9 mouse cellular contexts compared by ENCODE assay signal in genomic region chr7:43796355-43796754, GRCm38 (mm10). TPM values are rescaled to one million over a fixed set of nuclear protein-coding genes. Genes with fewer than 3 reads are reported as not detected.
DNase-seq lines count a peak whose midpoint lies in the region; ATAC-seq lines count a peak whose summit lies in the region.
"Had no signal": no experiment of that assay in that cellular context is flagged by ENCODE, and none has a peak within 500 bp of the region (broad histone marks: within the 10 kb centered on the region; RNA-seq: fewer than 3 reads in every experiment).

No protein-coding gene starts in this region.

- H3K36me3 ChIP-seq in lung, embryonic 16.5 days (ENCODE audit: control insufficient read depth, insufficient read depth, low read length): no peaks in the 10 kb centered on the region
- no peaks in the 10 kb centered on the region for H3K36me3 ChIP-seq in forebrain, embryonic 13.5 days (ENCODE audit: poor library complexity, severe bottlenecking)
- H3K36me3 ChIP-seq in limb, embryonic 12.5 days: no peaks in the 10 kb centered on the region
- no peaks in the 10 kb centered on the region for H3K36me3 ChIP-seq in stomach, embryonic 14.5 days (ENCODE audit: control insufficient read depth, insufficient read depth, low read length)

- peak overlapping the region; percentile 62 for H3K4me3 ChIP-seq in lung, embryonic 16.5 days (ENCODE audit: low read length)
- peak overlapping the region; percentile 47 for H3K4me3 ChIP-seq in forebrain, embryonic 13.5 days
- H3K4me3 ChIP-seq in limb, embryonic 12.5 days (replicated peaks): peak overlapping the region; percentile 52
- peak overlapping the region; percentile 49 for H3K4me3 ChIP-seq in stomach, embryonic 14.5 days (ENCODE audit: low read depth, low read length)

- peaks cover 16% of the 10 kb centered on the region for H3K4me1 ChIP-seq in lung, embryonic 16.5 days (replicated peaks; ENCODE audit: control insufficient read depth, insufficient read depth, low read length)
- H3K4me1 ChIP-seq in forebrain, embryonic 13.5 days: peaks cover 11% of the 10 kb centered on the region
- H3K4me1 ChIP-seq in limb, embryonic 12.5 days (replicated peaks): peaks cover 7% of the 10 kb centered on the region; the same call in 1 of the 2 replicates
- H3K4me1 ChIP-seq in stomach, embryonic 14.5 days (ENCODE audit: control insufficient read depth, insufficient read depth, low read length): peaks cover 4% of the 10 kb centered on the region; the same call in 1 of the 2 replicates

- DNase-seq in lung, postnatal 14 days: no peak
- DNase-seq in MN1 (ENCODE audit: low spot score): no peak
- DNase-seq in adrenal gland, postnatal 36 days: no peak
- no peak for DNase-seq in left cerebral cortex, adult 8-10 months (ENCODE audit: low spot score in 2 of 2)

- peak overlapping the region; percentile 62 for H3K9ac ChIP-seq in lung, embryonic 16.5 days (ENCODE audit: low read length)
- H3K9ac ChIP-seq in forebrain, embryonic 13.5 days: no peak overlapping the region
- H3K9ac ChIP-seq in limb, embryonic 12.5 days (replicated peaks): no peak overlapping the region
- H3K9ac ChIP-seq in stomach, embryonic 14.5 days (replicated peaks; ENCODE audit: low read depth, low read length): no peak overlapping the region

- no peak overlapping the region for H3K27ac ChIP-seq in lung, embryonic 16.5 days (ENCODE audit: low read length)
- no peak overlapping the region for H3K27ac ChIP-seq in forebrain, embryonic 13.5 days
- no peak overlapping the region for H3K27ac ChIP-seq in limb, embryonic 12.5 days
- H3K27ac ChIP-seq in stomach, embryonic 14.5 days (ENCODE audit: low read length): no peak overlapping the region

- H3K9me3 ChIP-seq in lung, embryonic 16.5 days (ENCODE audit: control insufficient read depth, low read length): no peaks in the 10 kb centered on the region
- no peaks in the 10 kb centered on the region for H3K9me3 ChIP-seq in forebrain, embryonic 13.5 days (replicated peaks)
- H3K9me3 ChIP-seq in limb, embryonic 12.5 days: no peaks in the 10 kb centered on the region
- H3K9me3 ChIP-seq in stomach, embryonic 14.5 days (ENCODE audit: control insufficient read depth, low read depth, low read length): no peaks in the 10 kb centered on the region

- 0 out of 2 replicates have a peak, but pooled peaks cover 5% of the 10 kb centered on the region for H3K27me3 ChIP-seq in lung, embryonic 16.5 days (ENCODE audit: control insufficient read depth, insufficient read depth, low read depth, low read length)
- H3K27me3 ChIP-seq in forebrain, embryonic 13.5 days: peaks cover 41% of the 10 kb centered on the region
- H3K27me3 ChIP-seq in limb, embryonic 12.5 days: peaks cover 59% of the 10 kb centered on the region
- 0 out of 2 replicates have a peak, but pooled peaks cover 3% of the 10 kb centered on the region for H3K27me3 ChIP-seq in stomach, embryonic 14.5 days (ENCODE audit: control insufficient read depth, insufficient read depth, low read length)

- peak overlapping the region; percentile 87 for H3K4me2 ChIP-seq in lung, embryonic 16.5 days (ENCODE audit: low read depth, low read length)
- peak overlapping the region; percentile 78 for H3K4me2 ChIP-seq in forebrain, embryonic 13.5 days
- peak overlapping the region; percentile 76 for H3K4me2 ChIP-seq in limb, embryonic 12.5 days
- peak overlapping the region; percentile 83 for H3K4me2 ChIP-seq in stomach, embryonic 14.5 days (replicated peaks; ENCODE audit: low read depth, low read length)

- 4% methylated on average over 8 of the region's 8 CpGs for WGBS in lung, embryonic 16.5 days
- WGBS in forebrain, embryonic 13.5 days: 4% methylated on average over 8 of the region's 8 CpGs
- WGBS in limb, embryonic 12.5 days: 7% methylated on average over 8 of the region's 8 CpGs
- 9% methylated on average over 8 of the region's 8 CpGs for WGBS in stomach, embryonic 14.5 days

- ATAC-seq in lung, embryonic 16.5 days (ENCODE audit: low read depth): peak; percentile 41; the same call in 1 of the 2 replicates
- ATAC-seq in forebrain, embryonic 13.5 days: no peak
- no peak for ATAC-seq in limb, embryonic 12.5 days (ENCODE audit: insufficient number of reproducible peaks, insufficient read depth, low FRiP score, low TSS enrichment, low read depth)
- no peak for ATAC-seq in stomach, embryonic 14.5 days (ENCODE audit: insufficient number of reproducible peaks, insufficient read depth, low FRiP score, low read depth)

RNA-seq across cellular contexts. Expression of gene Klk8, which starts 1.0 kb away (rescaled TPM):
- polyA plus RNA-seq in lung, embryonic 16.5 days (2015; fragmentation: Nextera tagmentation; extraction: Ambion mirVana): 24.2 TPM in 2 replicates
- 4.8 and 5.5 TPM in 2 replicates for polyA plus RNA-seq in forebrain, embryonic 13.5 days (2015; fragmentation: Nextera tagmentation; extraction: Ambion mirVana)
- polyA plus RNA-seq in limb, embryonic 12.5 days (2016; fragmentation: Nextera tagmentation; extraction: Ambion mirVana): 12.7 and 13.4 TPM in 2 replicates
- 28.5 and 39.0 TPM in 2 replicates for polyA plus RNA-seq in stomach, embryonic 14.5 days (2014; fragmentation: Nextera tagmentation; extraction: Ambion mirVana)
- 1 to 10 TPM; 1.1 to 2.3 TPM for total RNA-seq in adrenal gland, postnatal 36 days (2021)
- total RNA-seq in left cerebral cortex, adult 8-10 months (2022): 1 to 10 TPM; 5.2 to 7.4 (median 6.5) TPM

RNA-seq across cellular contexts. Expression of gene Klk9, which starts 4.7 kb away (rescaled TPM):
- polyA plus RNA-seq in lung, embryonic 16.5 days (2015; fragmentation: Nextera tagmentation; extraction: Ambion mirVana): 0.14 and 0.33 TPM in 2 replicates
- polyA plus RNA-seq in forebrain, embryonic 13.5 days (2015; fragmentation: Nextera tagmentation; extraction: Ambion mirVana): not detected in 2 replicates
- 0.14 and 0.19 TPM in 2 replicates for polyA plus RNA-seq in limb, embryonic 12.5 days (2016; fragmentation: Nextera tagmentation; extraction: Ambion mirVana)
- 0.17 TPM in 1 of 2 replicates, not detected in the other for polyA plus RNA-seq in stomach, embryonic 14.5 days (2014; fragmentation: Nextera tagmentation; extraction: Ambion mirVana)
- not detected for total RNA-seq in adrenal gland, postnatal 36 days (2021)
- total RNA-seq in left cerebral cortex, adult 8-10 months (2022): not detected
- polyA plus RNA-seq: frontal cortex, adult 2 months had no signal

RNA-seq across cellular contexts. Expression of gene Klk7, which starts 14.7 kb away (rescaled TPM):
- not detected in 2 replicates for polyA plus RNA-seq in lung, embryonic 16.5 days (2015; fragmentation: Nextera tagmentation; extraction: Ambion mirVana)
- polyA plus RNA-seq in forebrain, embryonic 13.5 days (2015; fragmentation: Nextera tagmentation; extraction: Ambion mirVana): not detected in 2 replicates
- 0.10 TPM in 1 of 2 replicates, not detected in the other for polyA plus RNA-seq in limb, embryonic 12.5 days (2016; fragmentation: Nextera tagmentation; extraction: Ambion mirVana)
- polyA plus RNA-seq in stomach, embryonic 14.5 days (2014; fragmentation: Nextera tagmentation; extraction: Ambion mirVana): not detected in 2 replicates
- not detected for total RNA-seq in adrenal gland, postnatal 36 days (2021)
- not detected for total RNA-seq in left cerebral cortex, adult 8-10 months (2022)
- polyA plus RNA-seq: frontal cortex, adult 2 months had no signal

RNA-seq across cellular contexts. Expression of gene Klk10, which starts 15.5 kb away (rescaled TPM):
- 4.6 and 6.4 TPM in 2 replicates for polyA plus RNA-seq in lung, embryonic 16.5 days (2015; fragmentation: Nextera tagmentation; extraction: Ambion mirVana)
- polyA plus RNA-seq in forebrain, embryonic 13.5 days (2015; fragmentation: Nextera tagmentation; extraction: Ambion mirVana): not detected in 2 replicates
- polyA plus RNA-seq in limb, embryonic 12.5 days (2016; fragmentation: Nextera tagmentation; extraction: Ambion mirVana): 0.35 and 0.41 TPM in 2 replicates
- 3.1 and 3.5 TPM in 2 replicates for polyA plus RNA-seq in stomach, embryonic 14.5 days (2014; fragmentation: Nextera tagmentation; extraction: Ambion mirVana)
- under 1 TPM; 0.23 to 0.33 TPM for total RNA-seq in adrenal gland, postnatal 36 days (2021)
- not detected for total RNA-seq in left cerebral cortex, adult 8-10 months (2022)

RNA-seq across cellular contexts. Expression of gene Klk11, which starts 22.0 kb away (rescaled TPM):
- 0.41 and 0.75 TPM in 2 replicates for polyA plus RNA-seq in lung, embryonic 16.5 days (2015; fragmentation: Nextera tagmentation; extraction: Ambion mirVana)
- polyA plus RNA-seq in forebrain, embryonic 13.5 days (2015; fragmentation: Nextera tagmentation; extraction: Ambion mirVana): not detected in 2 replicates
- not detected in 2 replicates for polyA plus RNA-seq in limb, embryonic 12.5 days (2016; fragmentation: Nextera tagmentation; extraction: Ambion mirVana)
- polyA plus RNA-seq in stomach, embryonic 14.5 days (2014; fragmentation: Nextera tagmentation; extraction: Ambion mirVana): 2.6 TPM in 2 replicates
- not detected for total RNA-seq in adrenal gland, postnatal 36 days (2021)
- not detected for total RNA-seq in left cerebral cortex, adult 8-10 months (2022)
- polyA plus RNA-seq: frontal cortex, adult 2 months had no signal
